Mouse (Mus musculus): ENCODE measurements at regions not wholly inside any gene's neighbourhood (a gene's known extent, or its start where the extent isn't known, plus 50 kb on each side); places are given as distances from the start of the nearest gene placed in this dataset.

GRCm38 (mm10) chr17:27257345-27257744, 53.1 kb upstream of the Lemd2 start:
- no peak for TF ChIP-seq CTCF (IDR thresholded peaks at IDR 0.05; ENCODE audit: low read depth, low read length)
- no peak for TF ChIP-seq POLR2A (IDR thresholded peaks at IDR 0.05; ENCODE audit: borderline replicate concordance, low read depth, low read length)

Data from bone marrow macrophage, adult 2 months (primary cell).